Mouse (Mus musculus) liver, embryonic 14.5 days (tissue): ENCODE results near the gene Aire.

Experiments used
- CTCF ChIP-seq: IDR thresholded peaks from 2 replicates; pipeline ENCODE4 v1.5.1; 2016; ENCODE audit warnings: antibody characterized with exemption, low read depth, control low read depth
- EP300 ChIP-seq: IDR thresholded peaks from 2 replicates; pipeline ENCODE4 v1.6.1; 2016; ENCODE audit warnings: antibody characterized with exemption, low read depth

GRCm38 (mm10) chr10:78048061-78048730, 4.8 kb upstream of the Aire start:
- TF ChIP-seq CTCF (no peak), EP300 (no peak)
